Mouse (Mus musculus): ENCODE data around the gene Zmynd19.

Gene Zmynd19

DNA sequence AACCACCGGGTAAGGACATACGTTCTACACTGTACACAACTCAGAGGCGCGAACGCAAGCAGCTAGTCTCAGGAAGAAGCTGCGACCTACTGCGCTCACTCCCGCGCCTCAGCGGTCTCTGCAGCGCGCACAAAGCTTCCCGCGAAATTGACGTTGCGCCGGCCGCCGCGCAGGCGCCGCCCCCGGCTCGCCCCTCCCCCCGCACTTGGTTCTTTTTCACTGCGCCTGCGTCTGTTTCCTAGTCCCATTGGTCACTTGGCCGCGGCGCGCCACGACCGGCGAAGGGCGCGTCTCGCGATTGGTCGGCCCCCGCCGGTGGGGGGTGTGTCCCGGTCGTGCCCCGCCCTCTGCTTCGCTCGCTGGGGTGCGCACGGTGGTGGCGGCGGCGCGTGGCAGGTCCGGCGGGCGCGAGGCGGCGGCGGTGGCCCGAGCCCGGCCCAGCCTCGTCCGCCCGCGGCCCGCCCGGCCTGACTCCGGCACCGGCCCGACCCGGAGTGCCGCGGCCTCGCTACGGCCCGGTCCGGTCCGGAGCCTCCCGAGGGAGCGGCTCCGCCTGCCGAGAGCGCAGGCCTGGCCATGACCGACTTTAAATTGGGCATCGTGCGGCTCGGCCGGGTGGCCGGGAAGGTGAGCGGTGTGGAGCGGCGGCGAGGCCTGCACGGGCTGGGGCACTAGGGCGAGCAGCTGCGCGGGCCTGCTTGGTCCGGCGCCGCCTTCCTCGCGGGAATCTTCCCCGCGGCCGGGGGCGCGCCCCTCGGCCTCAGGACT, at the start of gene Zmynd19:
Gene Zmynd19, plus strand, starts transcription at position 372 of the 768 bp plus-strand sequence.
- 2% methylated on average over 107 of the region's 108 CpGs for WGBS

DNA sequence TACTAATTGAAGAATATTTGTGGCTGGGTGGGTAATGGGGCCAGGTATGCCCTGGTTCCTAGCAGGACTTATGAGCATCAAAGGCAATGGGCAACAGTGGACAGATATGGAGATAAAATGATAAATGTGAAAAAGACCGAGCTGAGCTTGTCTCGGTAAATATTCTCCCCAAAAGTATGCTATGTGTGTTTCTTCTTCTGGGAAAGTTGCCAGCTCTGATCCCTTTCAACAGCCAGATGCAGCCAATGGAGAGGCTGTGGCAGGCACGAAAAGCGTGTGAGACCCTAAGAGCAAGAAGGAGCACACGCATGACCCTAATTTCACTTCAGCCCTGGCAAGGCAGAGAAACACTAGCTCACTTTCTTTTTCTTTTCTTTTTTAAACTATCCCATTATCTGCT, 48.5 kb upstream of the Zmynd19 start:
- 25% methylated on average over 5 of the region's 5 CpGs for WGBS

DNA sequence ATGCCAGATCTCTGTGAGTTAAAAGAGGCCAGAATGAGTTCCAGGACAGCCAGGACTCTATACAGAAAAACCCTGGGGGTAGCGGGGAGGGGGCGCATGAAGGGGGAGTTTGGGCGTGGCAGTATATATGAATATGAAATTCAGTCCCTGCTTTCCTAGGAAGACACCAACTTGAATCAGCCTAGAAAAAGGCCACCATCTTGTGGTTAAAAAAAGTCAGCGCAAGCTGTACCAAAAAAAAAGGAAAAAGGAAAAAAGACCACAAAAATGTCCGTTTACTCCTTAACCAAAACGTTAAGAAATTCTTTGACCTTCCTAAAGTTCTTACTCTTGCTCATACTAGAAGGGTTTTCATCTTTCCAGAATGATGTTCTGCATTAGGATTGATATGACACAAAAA, 46.6 kb upstream of the Zmynd19 start:
- 50% methylated on average over 6 of the region's 6 CpGs for WGBS

DNA sequence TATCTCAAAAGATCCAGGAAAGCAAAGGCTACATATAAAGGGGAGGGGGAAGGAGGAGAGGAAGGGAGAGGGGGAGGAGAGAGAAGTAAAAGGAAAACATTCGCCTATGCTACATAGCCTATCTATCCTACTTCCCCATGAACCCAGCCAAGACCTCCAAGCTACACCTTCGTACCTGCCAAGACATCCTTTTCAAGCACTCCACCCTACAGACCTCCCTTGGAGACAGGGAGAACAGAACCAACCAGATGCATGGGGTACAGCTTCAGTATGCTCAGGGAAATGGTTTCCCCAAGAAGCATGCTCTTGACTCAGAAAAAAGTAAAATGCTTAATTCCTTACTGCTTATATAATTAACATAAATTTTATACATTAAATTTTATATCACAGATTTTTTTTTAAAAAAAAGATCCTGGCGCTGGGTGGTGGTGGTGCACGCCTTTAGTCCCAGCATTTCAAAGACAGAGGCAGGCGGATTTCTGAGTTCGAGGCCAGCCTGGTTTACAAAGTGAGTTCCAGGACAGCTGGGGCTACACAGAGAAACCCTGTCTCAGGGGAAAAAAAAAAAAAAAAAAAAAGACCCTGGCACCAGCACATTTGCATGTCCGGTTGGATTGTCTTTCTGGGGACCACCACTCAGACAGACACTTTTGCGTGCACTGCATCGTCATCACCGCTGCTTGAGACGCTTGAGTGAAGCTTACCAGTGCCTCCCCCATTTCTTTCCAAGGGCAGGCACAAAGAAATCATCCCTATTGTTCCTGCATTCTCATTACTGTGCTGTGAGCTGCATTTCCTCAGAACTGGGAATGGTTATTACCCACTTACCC, 44.6 kb upstream of the Zmynd19 start:
- 52% methylated on average over 11 of the region's 11 CpGs for WGBS

DNA sequence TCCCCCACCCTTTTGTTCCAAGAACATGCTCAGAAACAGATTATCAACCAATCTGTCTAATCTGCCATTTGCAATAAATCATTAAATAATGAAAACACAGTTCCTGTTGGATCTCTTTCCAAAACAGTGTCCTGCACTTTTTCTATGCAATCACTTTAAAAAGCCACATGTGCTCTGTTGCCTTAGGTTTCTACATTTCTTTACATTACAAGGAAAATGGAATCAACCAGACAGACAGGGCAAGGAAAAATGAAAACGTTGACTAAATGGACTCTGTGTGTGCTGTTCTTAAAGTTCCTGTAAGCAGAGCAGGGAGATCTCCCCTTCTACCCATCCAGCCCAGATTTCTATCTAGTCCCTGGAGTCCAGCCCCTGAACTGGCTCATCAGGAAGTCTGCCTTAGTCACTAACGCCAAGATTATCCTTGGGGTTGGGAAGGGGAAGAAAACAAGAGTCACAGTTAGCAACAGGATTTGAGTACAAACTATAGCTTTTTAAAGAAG, 43.9 kb upstream of the Zmynd19 start:
- 19% methylated on average over 2 of the region's 2 CpGs for WGBS

DNA sequence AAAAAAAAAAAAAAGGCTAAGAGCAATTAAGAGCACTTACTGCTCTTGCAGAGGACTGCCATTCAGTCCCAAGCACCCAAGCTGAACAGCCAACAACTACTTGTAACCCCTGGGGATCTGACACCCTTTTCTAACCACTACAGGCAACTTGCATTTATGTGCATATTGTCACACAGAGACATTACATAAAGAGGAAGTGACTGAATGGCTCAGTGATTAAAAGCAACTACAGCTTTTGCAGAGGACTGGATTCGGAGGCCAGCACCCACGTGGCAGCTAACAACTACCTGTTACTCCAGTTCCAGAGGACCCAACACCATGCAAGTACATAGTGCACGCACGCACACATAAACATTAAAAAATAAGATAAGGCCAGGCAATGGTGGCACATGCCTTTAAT, 39.1 kb upstream of the Zmynd19 start:
- 97% methylated on average over 4 of the region's 4 CpGs for WGBS

DNA sequence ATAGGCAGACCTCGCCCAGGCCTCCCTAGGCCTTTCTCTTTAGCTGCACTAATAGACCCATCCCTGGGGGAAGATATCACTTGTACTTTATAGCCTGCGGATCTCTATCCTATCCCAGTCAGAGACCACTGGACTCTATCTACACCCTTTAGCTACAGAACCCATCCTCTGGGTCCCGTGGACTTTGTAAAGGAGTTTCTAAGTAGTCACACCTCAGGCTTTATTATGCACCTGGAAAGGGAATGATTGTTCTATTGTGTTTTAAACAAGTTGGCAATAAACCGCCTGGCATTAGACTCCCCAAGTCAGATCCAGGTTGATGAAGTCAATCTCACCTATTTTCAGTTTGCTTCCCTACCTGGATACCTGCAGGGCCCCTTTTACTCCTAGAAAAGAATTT, 37.4 kb upstream of the Zmynd19 start:
- WGBS: 90% methylated on average over 4 of the region's 4 CpGs

DNA sequence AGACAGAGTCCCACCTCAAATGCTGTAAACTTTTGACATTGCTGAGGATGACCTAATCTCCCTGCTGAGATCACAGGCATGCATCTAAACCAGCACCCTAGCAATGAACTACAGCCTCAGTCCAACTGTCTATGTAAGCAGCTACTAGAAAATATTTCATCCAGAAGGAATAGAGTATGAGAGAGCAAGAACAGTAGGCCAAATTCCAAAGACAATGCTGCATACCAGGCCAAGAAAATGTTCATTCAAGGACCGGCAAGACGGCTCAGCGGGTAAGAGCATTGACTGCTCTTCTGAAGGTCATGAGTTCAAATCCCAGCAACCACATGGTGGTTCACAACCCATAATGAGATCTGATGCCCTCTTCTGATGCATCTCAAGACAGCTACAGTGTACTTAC, 34.8 kb upstream of the Zmynd19 start:
- WGBS: 54% methylated on average over 3 of the region's 3 CpGs

DNA sequence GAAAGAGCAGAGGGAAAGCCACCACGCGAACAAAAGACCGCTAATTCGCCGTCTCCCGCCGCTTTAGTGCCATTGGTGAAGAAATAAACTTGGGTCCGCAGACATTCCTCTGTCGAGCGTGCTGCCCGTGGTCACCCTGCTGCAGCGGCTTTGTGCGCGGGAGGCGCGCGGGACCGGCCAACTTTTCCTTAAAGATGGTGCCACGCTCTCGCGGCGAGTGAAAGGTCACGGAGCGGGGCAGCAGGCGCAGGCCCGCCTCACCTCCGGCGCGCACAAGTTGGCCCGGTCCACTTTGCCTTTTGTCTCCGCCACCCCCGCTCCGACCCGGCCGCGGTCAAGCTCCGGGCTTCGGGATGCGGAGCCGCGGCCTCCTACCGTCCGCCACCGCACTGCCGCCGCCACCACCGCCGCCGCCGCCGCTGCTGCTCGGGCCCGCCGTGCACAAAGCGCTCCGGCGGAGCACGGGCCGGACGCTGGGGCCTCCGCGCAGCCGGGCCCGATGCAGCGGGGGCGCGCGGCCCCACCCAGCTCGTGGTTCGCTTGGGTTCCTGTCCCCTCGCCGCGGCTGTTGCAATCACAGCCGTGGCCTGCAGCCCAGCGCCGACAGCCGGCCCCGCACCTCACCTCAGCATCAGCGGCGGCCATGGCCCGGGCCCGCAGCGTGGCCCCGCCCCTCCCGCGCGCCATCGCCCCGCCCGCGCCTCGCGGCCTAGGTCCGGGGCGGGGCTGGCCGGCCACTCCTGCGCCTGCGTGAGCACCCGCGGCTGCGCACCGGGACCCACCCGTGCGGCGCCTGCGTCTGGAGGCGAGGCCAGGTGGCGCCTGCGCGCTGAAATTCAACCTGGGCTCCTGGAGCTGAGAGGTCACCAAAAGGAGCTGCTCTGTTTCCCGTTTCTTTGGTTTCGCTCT, 30.4 kb upstream of the Zmynd19 start, which contains the start of gene Ehmt1:
Gene Ehmt1, minus strand, starts transcription at position 685 of the 909 bp plus-strand sequence.
- under 1% methylated on average over 112 of the region's 112 CpGs for WGBS

DNA sequence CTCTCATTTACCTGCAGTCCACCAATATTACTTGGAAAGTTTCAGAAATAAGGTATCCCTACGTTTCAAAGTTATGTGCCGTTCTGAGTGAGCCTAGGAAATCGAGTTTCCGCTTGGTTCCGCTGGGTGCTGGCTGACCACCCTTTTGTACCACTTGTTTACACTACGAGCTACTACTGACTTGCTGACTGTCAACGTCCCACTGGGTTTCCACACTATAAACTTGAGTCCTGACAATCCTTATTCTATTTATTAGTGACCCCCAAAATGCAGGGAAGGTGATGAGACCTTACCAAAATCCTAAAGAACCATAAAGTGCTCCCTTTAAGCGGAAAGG, 29.8 kb upstream of the Zmynd19 start:
- 9% methylated on average over 8 of the region's 8 CpGs for WGBS

DNA sequence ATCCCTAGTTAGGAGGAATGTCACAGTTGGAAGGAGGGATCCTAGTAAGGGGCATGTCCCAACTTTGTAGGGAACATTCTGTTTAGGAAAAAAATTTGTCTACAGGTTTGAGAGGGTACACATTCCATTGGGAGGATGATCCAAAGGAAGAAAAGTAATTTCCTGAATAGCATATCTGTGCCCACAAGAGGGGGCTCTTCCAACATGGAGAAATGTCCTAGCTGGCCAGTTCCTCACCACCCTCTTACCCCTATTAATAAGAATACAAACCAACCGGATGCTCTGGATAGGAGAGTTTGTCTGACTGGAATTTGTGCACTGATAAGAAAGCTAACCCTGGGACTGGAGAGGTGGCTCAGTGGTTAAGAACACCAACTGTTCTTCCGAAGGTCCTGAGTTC, 26.0 kb upstream of the Zmynd19 start:
- WGBS: 47% methylated on average over 2 of the region's 2 CpGs

DNA sequence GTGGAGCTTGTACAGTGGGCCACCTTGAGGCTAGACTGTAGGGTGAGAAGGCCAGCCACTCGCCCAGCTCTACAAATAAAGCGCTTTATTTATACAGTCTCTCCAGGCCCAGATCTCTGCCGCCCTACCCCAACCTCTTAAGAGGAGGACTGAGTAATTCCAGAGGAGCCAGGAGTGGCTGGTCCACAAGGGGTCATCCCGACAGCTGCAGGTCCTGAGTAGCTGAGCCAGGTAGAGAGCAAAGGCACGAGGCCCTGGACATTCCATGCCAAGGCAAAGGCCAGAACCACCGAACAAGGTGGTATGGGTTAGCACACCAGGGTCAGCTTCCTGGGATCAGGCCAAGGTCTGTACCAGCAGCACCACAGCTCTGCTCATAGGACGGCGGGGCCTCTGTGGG, 24.3 kb upstream of the Zmynd19 start:
- WGBS: 91% methylated on average over 8 of the region's 8 CpGs

DNA sequence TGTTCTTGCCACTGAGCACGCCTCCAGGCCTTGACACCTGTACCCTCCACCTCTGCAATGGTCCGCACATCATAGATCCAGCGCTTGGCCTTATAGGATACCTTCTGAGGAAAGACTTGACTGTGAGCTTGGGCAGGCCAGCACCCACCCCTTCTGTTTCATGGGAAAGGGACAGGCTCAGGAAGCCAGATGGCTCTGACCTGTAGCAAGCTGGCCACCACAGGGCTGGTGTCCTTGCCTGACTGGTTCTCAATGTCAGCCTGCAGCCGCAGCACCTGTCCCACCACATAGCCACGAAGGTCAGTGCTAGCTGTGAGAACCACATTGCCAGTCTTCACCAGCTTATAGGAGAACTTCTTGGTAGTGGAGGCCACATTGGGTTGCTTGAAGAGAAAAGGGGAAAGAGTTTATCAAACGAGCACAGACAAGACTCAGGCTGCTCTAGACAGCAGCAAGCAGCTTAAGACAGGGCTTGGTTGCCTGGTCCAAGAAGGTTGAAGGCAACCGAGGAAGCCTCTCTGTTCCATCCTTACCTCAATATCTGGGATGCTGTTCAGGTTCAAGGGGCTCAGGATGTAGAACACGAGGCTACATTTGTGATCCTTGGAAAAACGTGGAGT, 23.1 kb upstream of the Zmynd19 start:
- 84% methylated on average over 9 of the region's 9 CpGs for WGBS

DNA sequence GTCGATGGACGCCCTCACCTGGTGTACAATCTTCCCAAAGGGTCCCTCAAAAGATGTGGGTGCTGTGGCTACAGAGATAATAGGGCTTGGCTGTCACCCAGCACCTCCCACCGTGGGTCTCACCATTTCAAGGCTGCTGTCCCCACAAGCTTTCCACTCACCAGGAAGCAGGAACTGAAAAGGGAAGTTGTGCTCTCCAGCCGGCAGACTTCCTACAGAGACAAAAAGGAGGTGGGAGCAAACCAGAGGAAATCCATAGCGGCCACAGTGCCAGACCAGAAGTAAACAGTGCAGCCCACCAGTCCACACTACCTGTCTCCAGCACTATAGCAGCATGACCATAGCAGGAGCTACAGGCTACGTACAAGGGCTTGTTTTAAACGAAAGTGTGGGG, 22.6 kb upstream of the Zmynd19 start:
- 70% methylated on average over 7 of the region's 7 CpGs for WGBS

DNA sequence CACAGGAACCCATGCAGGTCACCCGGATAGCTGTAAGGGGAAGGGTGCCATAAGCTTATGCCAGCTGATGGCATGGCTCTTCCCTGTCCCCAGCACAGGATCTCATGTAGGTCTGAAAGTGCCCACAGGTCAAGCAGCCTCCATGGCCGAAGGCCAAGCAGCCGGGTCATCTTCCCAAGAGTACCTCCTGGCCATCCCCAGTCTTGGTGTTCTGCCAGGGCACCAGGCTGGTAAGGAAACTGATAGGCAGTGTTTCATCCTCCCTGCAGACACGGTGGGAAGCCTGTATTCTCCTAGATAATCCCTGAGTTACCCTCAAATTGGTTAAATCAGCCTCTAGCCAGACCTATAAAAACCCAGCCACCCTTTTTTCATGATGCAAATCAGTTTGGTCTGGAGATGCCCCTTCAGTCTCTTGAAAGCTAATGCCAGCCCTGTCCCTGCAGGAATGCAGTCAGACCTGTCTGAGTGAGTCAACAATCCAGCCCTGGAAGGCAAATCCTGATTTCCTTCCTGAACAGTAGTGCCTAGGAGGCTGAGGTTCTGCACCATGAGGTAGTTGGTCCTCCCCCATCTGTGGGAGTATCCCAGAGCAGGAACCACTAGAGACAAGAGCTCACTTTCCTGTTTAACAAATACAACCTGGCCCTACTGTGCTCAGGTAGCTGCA, 21.6 kb upstream of the Zmynd19 start:
- 54% methylated on average over 4 of the region's 4 CpGs for WGBS

DNA sequence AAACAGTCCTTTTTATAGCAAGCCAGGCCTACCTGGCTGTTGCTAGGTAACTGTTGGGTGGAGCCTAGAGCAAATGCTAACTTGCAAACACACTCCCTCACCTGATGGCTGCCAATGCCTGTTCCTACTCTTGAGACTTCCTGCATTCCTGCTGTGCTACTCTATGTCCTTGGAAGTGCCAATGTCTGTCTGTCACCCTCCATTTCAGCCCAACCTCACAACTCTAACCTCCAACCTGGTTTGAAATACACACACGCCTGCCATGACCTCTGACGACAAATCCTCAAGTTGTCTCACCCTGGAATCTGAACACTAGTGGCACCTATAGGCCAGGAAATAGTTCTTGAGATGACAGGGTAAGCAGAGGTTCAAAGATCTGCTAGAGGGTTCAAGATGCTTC, 20.5 kb upstream of the Zmynd19 start:
- 80% methylated on average over 2 of the region's 2 CpGs for WGBS

DNA sequence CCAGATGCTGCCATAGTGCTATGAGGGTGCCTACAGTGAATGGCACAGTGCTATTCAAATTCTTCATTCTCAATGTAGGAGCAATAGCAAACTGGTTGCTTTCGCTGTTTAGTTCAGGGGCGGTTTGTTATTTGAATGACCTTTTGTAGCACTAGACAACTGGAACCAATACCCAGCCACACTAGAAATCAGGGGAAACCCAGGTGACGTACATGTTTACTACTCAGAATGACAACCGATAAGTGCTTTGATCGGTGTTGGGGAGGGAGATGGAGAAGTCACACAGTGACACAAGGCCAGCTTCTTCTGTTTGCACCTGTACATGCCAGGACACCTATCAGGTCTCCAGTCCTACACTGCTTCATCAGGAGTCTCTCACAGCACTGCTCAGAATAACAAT, 20.0 kb upstream of the Zmynd19 start:
- WGBS: 94% methylated on average over 5 of the region's 5 CpGs

DNA sequence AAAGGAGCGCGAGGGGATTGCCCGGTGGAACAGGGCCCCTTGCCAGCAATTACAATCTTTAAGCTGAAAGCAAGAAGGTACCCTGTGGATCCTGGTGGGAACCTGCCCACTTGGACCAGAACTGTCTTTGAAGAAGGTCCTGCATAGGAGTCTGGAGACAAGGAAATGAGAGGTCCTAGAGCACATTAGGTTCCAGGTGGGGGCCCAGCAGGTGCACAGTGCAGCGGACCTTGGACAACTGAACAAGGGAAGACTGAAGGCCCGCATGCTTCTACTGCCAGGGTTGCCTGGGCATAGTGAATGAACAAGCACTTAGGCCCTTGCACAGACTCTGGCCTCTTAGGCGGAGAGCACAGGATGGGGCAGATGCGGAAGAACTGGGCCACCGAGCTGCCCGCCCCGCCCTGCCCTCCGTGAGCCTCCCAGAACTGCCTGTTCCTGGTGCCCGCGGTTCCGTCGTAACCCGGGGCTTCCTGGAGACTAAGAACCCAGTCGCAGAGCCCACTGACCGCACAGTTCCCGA, 15.1 kb upstream of the Zmynd19 start:
- WGBS: 6% methylated on average over 19 of the region's 19 CpGs

DNA sequence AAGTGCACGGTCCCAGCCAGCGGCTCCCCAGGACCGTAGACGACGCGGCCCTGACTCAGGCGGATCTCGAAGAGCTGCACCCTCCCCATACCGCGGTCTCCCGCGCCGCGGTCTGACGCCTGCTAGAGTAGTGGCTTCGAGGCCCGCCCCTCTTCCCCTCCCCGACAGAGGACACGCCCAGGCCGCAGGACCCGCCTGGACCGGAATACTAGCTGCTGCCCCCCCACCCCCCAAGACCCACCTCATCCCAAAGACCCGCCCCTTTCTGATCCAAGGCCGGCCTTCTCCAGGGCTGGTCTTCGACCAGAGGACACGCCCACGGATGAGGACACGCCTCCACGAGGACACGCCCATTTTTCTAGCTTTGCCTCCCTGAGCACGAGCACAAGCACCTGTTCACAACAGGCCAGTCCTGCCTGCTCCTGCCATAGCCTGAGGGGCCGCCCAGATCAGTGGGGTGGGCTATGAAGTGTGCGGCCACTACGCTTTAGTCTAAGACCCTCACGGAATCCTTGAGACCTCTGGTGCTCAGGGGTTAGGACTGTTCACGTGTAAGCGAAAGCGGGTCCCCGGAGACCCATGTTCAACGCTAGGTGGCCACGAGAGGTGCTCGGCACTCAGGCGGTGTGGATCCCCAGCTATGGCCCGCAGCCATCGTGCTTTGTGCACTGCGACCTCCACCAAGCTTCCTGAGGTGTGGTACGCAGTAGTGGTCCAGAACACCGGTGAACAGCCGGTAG, 14.4 kb upstream of the Zmynd19 start, which contains the start of gene Arrdc1:
Gene Arrdc1, minus strand, starts transcription at position 196 of the 740 bp plus-strand sequence.
- WGBS: under 1% methylated on average over 49 of the region's 49 CpGs

DNA sequence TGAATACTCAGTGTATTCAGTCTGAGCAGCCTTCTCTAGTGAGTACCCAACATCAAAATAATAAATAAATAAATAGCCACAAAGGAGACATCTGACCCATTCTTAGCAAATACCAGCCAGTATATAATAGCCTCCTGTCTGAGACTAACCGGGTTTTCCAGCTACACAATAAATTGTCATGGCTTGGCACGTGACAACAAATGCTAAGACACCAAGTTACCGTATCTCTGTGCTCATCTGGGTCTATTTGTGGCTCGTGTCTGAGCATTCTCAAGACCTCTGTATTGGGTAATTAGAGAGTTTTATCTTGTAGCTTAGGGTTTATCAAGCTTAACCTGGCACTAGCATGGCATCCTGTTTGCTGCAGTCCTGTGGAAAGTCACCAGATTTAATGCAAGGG, 7.5 kb upstream of the Zmynd19 start:
- WGBS: 75% methylated on average over 4 of the region's 4 CpGs
